Mouse (Mus musculus) layer of hippocampus, adult 8-10 months (tissue): ENCODE measurements at regions not wholly inside any gene's neighbourhood (a gene's known extent, or its start where the extent isn't known, plus 50 kb on each side); places are given as distances from the start of the nearest gene placed in this dataset.
"Not testable (repeated sequence)": the region's sequence is repeated elsewhere in the genome, so short reads cannot be mapped to it uniquely, and the experiment has no call there.

Source experiments
- DNase-seq, 2 experiments: peaks; one replicate each; pipeline ENCODE4 v3.0.0; 2022; ENCODE audit warnings: low spot score in 2 of 2

DNA sequence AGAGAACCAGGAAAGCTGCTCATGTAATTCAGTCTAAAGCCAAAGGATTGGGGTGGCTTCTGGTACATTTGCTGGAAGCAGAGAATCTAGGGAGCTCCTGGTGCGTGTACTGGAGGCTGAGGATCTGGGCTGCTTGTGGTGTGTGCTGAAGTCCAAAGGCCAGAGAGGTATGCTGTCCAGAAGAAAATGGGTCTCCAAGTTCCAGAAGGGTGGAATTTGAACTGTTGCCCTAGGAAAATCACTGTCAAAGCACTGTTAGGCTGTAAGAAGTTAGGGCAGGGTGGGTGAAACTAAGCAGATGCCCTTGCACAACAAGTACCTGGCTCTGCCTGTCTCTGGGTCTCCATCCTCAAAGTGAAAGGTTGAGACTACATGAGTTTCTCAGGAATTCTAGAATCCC is 201.9 kb upstream of the Serp2 start:
- DNase-seq, result no peak

DNA sequence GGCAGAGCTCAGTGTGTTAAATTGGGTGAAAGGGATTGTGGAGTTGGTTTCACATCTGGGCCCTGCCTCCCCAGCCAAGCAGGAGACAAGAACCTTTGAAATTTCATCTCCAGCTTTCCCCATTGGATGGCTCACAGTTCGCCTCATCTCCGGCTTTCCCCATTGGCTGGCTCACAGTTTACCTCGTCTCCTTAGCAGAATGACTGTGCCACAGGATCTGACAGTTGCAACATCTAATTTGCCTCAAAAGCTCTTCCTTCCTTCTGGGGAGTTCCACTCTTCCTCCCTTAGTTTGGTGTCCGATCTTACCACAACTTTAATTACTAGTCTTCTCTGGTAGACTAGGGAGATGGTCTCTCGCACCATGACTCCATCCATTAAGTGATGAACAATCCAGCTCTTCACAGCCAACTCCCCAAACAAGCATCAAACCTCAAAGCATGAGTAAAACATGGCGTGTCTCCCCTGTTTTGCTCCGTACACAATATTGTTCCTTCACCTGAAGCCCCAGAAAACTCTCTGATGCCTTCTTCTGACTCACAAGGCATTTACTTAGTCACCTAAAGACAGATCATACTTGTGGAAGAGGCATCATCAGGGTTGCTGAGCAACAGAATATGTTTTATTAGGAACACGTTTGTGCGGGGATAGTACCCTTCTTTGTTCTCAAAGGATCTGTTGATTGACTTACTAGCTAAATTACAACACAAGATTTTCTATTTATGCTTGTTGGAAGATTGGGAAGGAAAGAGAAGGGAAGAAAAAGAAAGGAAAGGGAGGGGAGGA is 199.1 kb upstream of the Serp2 start:
- no peak for DNase-seq

DNA sequence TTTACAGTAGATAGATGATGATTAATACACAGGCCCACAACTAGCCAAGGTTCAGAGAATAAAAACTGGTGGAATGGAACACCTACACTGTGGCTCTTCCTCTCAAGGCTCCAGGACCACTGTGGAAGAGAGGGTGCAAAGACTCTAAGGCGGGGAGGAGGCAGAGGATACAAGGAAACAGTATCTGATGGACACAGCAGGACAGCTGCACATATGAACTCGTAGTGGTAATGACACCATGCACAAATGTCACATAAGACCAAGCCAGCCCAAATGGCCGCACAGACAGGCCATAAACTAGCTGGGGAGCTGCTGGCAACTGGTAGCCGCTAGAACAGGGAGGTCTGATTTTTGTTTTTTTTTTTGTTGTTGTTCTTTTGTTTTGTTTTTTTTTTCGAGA is 197.0 kb upstream of the Serp2 start:
- DNase-seq, result no peak

DNA sequence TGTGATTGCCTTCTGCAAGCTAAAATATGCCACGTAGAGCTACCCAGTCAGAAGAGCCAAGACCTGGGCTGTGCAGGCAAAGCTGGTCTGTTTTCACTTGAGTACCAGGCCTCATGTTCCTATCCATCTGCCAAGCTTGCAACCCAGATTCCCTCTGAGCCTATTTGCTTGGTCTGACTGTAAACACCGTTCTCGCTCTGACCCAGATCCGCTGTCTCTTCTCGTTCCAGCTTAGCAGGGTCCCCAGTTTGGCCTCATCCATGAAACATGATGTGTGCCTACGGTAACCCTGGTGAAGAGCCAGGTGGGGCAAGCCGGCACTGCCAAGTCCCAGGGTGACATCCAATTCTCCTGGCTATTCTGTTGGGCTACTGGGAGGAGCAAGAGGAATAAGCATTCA is 192.5 kb upstream of the Serp2 start:
- peak; percentile 42 to 57 for DNase-seq

DNA sequence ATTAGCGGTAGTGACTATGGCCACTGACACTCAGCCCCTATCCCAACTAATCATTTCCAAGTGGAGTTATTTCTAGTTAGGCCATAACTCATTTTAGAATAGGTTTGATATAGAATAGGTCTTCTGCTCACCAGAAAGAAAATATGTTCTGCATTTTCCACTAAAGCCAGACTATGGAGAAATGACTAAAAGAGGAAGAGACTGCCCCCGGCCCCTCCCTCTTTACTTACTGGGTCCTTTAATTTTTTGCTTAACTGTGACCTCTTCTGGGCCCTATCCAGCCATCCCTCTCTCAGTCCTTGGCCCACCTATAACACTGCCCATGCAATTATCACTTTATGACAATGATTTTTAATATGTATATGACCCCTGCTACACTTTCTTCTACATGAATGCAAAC is 192.0 kb upstream of the Serp2 start:
- no peak for DNase-seq

DNA sequence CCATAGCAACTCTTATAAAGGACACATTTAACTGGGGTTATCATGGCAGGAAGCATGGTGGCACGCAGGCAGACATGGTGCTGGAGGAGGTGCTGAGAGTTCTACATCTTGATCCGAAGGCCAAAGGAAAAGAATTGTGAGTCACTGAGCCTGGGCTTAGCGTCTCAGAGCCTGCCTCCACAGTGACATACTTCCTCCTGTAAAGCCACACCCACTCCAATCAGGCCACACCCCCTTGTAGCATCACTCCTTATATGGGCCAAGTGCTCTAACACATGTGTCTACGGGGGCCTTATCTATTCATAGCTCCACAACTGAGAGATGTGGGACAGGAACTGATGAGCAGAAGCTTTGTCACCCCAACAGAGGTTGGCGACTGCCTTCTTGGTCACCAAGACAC is 191.1 kb upstream of the Serp2 start:
- DNase-seq, result no peak

DNA sequence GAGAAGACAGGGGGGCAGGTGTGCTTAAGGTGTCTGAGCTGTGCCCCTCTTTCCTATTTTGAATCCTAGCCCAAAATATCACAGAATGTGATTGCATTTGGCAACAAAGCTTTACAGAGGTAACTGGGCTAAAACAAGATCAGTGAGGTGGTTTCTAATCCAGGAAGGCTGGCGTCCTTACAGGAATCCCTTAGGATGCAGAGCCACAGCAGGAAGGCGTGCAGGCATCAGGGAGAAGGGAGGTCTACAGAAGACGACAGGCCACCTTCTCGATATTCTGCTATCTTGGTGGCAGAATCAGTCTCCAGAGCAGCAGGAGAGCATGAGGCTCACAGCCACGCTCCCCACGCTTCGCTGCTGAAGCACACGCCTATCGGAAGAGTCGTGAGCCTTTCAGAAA is 189.6 kb upstream of the Serp2 start:
- no peak for DNase-seq

DNA sequence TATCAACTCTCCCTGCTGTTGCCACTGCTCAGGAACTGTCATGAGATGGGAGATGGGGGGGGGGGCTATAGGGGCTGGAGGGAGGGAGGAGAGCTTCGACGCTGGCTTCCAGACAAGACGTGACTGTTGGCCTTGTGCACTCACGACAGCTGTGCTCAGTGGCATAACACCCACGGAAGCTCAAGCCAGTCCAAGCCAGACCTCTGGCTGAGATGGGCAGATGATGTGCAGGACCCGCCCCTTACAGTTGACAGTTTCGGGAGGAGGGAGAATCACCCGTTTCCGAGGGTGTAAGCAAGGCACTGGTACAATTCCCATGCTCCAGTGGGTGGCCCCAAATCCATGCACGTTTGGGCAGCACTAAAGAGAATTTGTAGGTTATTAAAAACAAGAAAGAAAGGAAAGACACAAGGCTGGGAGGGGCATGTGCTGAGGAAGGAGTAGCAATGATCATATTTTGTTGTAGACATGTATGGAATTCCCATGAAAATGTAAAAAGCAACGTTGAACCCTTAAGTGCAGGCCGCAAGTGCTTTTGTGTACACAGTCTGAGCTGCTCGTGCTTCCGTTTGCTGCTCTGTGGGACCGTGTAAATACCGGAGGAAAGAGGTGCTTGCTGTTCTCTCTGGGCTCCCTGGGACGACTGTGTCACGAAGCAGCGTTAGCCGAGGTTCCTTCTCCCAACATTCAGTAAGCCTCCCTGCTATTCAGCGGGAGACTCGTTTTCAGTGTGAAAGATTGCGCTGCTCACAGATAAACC is 188.2 kb upstream of the Serp2 start:
- DNase-seq, result no peak

DNA sequence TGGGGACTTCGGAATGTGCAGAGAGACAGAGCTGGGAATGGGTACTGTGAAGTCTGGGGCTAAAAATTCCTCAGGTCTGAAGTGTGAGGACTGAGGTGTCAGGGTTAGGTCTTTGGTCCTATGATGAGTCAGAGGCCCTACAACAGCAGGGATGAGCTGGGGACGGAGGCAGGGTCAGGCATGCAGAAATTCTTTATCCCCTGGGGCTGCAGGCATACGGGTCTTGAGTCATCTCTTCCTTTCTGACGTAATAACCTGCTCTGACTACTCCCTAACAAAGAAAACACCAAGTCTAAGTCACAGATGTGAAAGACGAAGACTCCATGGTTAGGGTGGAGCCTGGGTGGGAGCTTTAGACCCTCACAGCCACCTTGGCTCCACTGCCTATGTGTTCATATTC is 185.6 kb upstream of the Serp2 start:
- DNase-seq, result no peak

DNA sequence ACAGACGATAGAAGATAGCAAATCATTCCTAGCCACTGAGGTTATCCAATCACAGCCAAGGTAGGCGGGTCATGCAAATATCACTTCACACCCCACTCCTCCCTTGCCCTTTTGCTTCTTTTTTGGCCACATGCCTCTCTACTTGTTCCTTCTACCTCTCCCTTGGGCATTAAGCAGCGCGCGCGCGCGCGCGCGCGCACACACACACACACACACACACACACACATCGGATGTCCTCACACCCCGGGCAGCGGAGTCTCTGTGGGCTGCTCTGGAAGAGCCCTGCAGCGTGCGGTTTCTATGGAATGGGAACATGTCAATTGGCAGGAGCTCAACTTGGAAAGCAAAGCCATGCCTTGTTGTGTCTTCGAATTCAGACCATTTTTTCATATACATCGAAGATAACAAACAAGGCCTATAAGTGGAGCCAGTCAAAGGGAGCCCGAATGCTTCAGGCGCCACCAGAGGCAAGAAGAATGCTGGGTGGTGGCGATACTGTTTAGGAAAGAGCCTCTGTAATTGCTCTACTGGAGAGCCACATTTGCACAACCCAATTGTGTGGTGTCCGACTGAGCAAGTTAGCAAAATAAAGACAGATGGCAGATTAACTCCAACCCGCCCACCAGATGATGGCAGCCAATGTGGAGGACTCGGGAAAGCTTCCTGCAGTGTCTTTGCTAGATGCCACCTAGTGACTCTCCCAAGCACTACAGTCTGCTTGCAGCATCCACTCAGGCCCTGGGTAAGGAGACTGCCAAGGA is 183.3 kb upstream of the Serp2 start:
- peak; percentile 88 to 89 for DNase-seq

DNA sequence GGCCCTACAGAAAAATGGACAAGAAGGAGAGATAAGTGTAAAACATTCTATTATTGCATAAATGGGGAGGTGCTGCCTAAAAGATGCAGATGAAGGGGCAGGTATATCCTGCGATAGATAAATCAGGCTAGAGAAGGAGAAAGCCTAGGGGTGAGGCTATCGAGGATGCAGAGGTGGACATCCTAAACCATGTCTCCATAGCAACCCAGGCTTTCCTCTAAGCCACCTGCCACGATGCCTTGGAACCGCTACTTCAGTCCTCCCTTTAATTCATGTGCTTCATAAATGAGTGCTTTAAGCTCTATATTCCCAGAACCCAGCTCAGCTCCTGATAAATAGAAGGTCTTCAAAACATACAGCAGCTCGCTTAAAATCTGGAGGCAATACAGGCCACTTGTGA is 179.3 kb upstream of the Serp2 start:
- DNase-seq, result no peak

DNA sequence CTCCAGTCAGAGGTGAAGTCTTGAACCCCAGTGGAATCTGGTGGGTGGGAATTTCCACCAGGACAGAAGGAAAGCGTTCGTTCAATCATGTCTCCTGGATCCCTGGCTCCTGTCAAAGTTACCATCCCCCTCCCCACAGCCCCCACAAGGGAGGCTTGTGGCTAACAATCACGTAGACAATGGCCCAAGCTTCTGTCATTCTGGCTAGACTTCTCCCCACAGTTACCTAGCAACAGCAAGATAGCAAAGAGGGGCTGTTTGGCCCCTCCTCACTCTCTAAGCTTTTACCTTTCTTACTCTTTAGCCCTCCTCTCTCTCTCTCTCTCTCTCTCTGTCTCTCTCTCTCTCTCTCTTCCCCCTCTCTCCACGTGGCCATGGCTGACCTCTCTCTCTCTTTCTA is 178.4 kb upstream of the Serp2 start:
- no peak for DNase-seq

DNA sequence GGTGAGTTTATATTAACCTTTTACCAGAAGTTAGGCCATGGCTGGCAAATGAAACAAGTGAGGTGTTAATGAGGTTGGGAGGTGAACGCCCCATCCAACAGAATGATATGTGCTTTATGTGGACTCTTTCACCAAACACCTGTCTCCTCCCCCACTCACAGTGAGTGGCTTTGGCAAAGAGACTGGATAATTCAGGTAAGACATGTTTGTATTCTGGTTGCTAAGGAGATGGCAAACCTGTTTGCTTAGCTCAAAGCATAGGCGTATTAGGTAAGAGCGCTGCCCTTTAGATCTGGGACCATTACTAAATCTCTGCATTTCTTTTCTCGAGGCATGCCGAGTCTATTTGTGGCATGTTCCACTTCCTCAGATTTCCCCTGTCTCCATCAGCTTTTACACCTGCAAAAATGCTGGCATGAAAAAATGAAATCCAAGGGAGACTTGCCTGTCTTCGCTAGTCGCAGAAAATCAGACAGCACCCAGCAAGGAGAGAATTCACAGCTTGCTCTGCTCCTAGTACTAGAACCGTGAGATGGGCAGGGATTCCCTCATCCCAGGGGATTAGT is 176.7 kb upstream of the Serp2 start:
- no peak for DNase-seq

DNA sequence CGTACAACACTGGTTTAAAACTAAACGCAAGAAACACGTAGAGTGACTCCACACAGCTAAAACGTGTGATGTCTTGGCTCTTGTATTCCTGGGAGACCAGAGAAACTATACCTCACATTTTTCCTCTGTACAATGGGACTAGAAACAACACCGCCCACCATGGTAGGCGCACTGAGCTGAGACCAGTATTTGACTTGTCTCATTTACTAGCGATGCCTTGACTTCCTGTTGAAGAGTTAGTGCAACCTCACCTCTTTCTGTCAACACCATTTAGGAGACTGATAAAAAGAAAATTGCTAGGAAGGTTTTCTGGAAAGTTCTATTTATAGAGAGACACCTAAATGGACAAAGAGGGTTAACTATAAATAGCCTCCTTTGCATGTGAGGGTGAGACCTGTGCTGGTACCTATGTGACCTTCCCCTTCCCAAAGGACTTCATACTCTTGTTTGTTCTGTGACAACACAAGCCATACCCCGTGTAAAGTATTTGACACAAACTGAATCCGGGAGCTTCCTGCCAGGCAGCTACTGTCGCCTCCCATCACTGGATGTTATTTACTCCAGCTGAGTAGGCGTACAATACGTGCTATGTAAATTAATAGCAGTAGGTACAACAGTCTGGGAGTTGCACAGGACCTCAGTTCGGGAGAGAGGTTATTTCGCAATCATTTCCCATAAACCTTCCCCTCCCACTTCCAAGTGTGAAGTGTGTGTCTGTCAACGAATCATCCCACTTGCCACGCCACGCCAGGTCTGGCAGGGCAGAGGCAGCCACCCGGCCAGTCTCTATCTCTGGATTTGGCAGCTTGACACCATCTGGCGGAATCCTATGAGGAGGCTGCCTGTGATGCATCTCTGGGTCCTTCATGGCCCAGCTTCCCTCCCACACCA is 174.7 kb upstream of the Serp2 start:
- no peak for DNase-seq

DNA sequence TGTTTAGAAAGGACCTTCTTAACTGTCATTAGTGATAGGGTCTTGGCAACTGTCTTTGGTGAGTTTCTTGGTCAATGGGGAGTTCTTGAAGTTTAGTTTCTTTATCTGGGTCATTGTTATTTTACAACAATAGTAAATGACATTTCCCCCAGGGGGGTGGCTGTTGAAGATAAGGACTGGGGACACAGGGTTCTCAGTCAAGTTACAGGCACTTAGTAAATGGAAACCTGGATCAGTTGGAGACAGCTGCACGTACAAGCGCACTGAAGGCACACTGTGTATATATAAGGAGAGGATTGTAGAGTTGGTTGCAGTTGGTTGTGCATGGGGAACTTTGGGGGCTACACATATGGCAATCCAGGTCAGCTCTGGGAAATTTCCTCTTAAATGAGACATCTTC is 169.2 kb upstream of the Serp2 start:
- DNase-seq, result no peak

DNA sequence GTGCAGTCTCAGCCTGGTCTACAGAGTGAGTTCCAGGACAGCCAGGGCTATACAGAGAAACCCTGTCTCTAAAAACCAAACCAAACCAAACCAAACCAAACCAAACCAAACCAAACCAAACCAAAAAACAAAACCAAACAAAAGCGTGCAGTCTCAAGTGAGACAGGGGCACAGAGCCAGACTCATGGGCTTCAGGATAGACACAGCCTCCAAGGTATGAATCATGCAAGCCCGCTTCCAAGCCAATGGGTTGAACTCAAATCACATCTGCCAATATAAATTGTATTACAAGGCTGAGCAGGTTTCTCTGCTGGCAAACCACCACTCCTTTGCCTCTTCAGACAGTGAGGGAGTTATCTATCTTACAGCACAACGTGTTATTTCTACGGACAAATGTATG is 168.5 kb upstream of the Serp2 start:
- not testable (repeated sequence) for DNase-seq

DNA sequence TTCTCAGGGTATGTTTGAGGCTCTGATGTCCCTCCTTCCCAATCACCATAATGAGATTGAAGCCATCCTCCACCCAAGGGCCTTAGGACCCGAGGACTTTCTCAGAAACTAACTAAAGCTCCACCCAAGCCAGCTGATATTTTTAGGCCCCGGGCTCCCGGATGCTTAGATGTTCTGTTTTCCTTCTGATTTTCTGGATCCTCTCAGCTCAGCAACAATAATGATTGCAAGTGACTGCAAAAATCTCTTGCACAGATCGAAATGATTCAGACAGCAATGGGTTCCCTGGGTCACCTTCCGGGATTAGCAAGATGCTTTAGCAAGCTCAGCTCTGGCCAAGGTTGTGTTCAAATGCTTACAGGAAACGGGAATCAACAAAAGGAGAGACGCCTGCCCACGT is 168.1 kb upstream of the Serp2 start:
- DNase-seq, result no peak

DNA sequence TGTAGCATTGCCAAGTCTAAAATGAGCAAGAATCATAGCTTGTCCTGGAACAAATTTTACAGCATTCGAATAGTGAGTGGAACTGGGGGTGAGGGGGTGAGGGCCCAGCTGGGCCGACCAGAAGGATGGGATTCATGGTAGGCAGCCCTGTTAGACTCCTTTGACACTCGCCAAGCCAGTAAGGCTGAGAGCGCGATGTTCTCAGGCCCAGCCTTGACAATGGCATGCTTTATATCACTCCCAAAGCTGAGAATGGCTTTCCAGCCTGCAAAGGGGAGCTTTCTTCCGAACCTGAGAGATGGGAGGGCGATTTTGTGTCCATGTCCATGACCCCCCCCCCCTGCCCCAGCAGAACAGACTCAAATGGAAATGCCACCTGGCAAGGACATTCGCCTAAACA is 167.7 kb upstream of the Serp2 start:
- DNase-seq, result no peak

DNA sequence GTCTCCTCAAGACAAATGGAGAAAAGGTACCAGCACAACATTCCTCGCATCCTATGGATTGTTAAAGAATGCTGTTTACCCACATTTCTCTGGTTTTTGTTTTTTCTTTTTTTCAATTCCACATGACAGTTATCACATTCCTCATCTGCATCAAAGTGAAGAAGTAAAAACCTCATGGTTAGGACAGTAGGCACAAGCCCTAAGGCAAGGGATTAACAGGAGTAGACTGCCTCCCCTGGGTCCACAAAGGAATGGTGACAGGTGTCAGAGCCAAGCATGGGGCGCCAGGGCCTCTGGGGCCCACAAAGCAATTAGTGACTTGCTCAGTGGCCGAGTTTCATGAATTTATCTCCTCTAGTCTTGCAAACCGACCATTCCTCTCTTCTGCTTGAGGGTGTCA is 166.9 kb upstream of the Serp2 start:
- no peak for DNase-seq

DNA sequence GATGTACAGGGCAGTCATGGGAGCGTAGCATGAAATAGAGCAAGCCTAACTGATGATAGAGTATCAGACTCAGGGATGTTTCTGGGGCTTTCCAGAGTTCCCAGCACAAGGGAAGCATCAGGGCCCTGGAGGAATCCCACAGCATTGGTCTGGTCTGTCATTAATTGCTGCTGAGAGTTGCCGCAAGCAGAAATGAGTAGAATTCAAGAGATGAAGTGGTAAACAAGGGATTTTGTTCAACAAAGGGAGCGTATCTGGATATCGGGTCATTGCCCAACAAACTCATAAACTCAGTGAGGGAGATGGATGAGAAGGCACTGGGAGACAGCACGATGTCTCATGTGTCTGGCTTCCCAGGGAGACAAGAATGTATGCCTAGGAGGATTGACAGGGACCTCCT is 165.6 kb upstream of the Serp2 start:
- no peak for DNase-seq

DNA sequence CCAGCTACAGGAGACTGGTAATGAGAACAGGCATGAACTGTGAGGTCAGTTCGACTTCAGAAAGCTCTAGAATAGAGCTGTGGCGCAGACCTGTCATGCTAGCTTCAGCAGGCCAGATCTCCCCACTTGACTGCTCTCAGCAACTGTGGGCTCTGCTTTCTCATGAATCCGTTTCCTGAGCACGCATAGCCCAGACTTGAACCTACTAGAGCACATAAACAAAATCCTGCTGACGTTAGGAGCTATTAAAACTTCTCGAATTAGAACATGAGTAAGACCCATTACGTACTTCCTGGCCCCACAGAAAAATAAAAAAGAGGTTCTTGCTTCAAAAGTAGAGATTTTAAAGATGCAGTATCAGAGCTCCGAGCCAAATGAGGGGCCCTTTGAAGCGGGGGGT is 165.1 kb upstream of the Serp2 start:
- no peak for DNase-seq
